Mouse (Mus musculus) CD4-positive helper T cell, adult 2 months (primary cell): ENCODE measurements around the gene Ankrd23.

Experiments
- DNase-seq: peaks from one replicate; pipeline ENCODE4 v3.0.0-alpha.2; 2012; ENCODE audit warnings: low read depth, missing footprints, low spot score

Gene Ankrd23

GRCm38 (mm10) chr1:36545845-36546600, 9.3 kb upstream of the Ankrd23 start:
- DNase-seq: peak; percentile 38

GRCm38 (mm10) chr1:36545382-36545781, 8.7 kb upstream of the Ankrd23 start:
- peak; percentile 26 for DNase-seq

- no peak for DNase-seq
Measured at GRCm38 (mm10) chr1:36542925-36543324, 6.2 kb upstream of the Ankrd23 start.

GRCm38 (mm10) chr1:36541844-36542243, 5.2 kb upstream of the Ankrd23 start:
- no peak for DNase-seq

GRCm38 (mm10) chr1:36540807-36541206, 4.1 kb upstream of the Ankrd23 start:
- DNase-seq: no peak

GRCm38 (mm10) chr1:36540132-36540531, 3.4 kb upstream of the Ankrd23 start:
- DNase-seq: no peak

GRCm38 (mm10) chr1:36539186-36539585, 2.5 kb upstream of the Ankrd23 start, which contains the start of gene Gm42417:
Gene Gm42417 (minus strand): TSS chr1:36539429.
- DNase-seq: no peak

GRCm38 (mm10) chr1:36538727-36539126, 2.0 kb upstream of the Ankrd23 start:
- no peak for DNase-seq

- DNase-seq: no peak
Measured at GRCm38 (mm10) chr1:36536397-36536728, 320 bp downstream of the Ankrd23 start.

- DNase-seq: no peak
Measured at GRCm38 (mm10) chr1:36535477-36536396, 946 bp downstream of the Ankrd23 start.

- no peak for DNase-seq
Measured at GRCm38 (mm10) chr1:36534595-36535058, 2.1 kb downstream of the Ankrd23 start.

GRCm38 (mm10) chr1:36533546-36533945, 3.1 kb downstream of the Ankrd23 start:
- DNase-seq: no peak

- DNase-seq: no peak
Measured at GRCm38 (mm10) chr1:36531461-36531860, 5.2 kb downstream of the Ankrd23 start.

GRCm38 (mm10) chr1:36530962-36531361, 5.7 kb downstream of the Ankrd23 start:
- DNase-seq: no peak

- no peak for DNase-seq
Measured at GRCm38 (mm10) chr1:36530485-36530884, 6.2 kb downstream of the Ankrd23 start.

GRCm38 (mm10) chr1:36529875-36530274, 6.8 kb downstream of the Ankrd23 start:
- DNase-seq: no peak

GRCm38 (mm10) chr1:36529274-36529673, 7.4 kb downstream of the Ankrd23 start:
- no peak for DNase-seq

GRCm38 (mm10) chr1:36528351-36528750, 8.3 kb downstream of the Ankrd23 start:
- no peak for DNase-seq

GRCm38 (mm10) chr1:36526903-36527302, 9.8 kb downstream of the Ankrd23 start:
- no peak for DNase-seq

GRCm38 (mm10) chr1:36525774-36526173, 10.9 kb downstream of the Ankrd23 start:
- DNase-seq: no peak

- no peak for DNase-seq
Measured at GRCm38 (mm10) chr1:36524058-36524457, 12.6 kb downstream of the Ankrd23 start.

GRCm38 (mm10) chr1:36523332-36524013, 13.2 kb downstream of the Ankrd23 start:
- no peak for DNase-seq
